Mouse (Mus musculus) MEL (cell line): ENCODE measurements around the gene Pdcd11. TPM values are rescaled to one million over a fixed set of nuclear protein-coding genes. Genes with fewer than 3 reads are reported as not detected.

Experiments
- DNase-seq: peaks from one replicate; pipeline ENCODE4 v3.0.0; 2011; ENCODE audit warnings: low read depth, low spot score
- H3K27ac ChIP-seq: 2 replicates; pipeline ENCODE4 v1.5.1; 2012; ENCODE audit warnings: low read depth, mild to moderate bottlenecking, control low read depth, low read length, moderate library complexity; ENCODE audit not compliant: control insufficient read depth
- H3K27me3 ChIP-seq, 2 experiments: fragments of 150-350 bp in 1 of 2; sonication (generic) in 1 of 2; 2 replicates each; pipeline ENCODE4 v1.6.1; 2012; ENCODE audit warnings: low read length in 2 of 2, mild to moderate bottlenecking in 2 of 2, improper control_type of control experiment in 1 of 2, moderate library complexity in 1 of 2; ENCODE audit not compliant: insufficient read depth in 2 of 2, control insufficient read depth in 1 of 2
- H3K36me3 ChIP-seq, 2 experiments: 2 replicates each; pipeline ENCODE4 v1.6.1; 2012 to 2014; ENCODE audit warnings: low read length in 2 of 2, improper control_type of control experiment in 1 of 2, inconsistent platforms in 1 of 2, mild to moderate bottlenecking in 1 of 2; ENCODE audit not compliant: insufficient read depth in 2 of 2, control insufficient read depth in 1 of 2
- H3K4me1 ChIP-seq, 2 experiments: fragments of 150-350 bp in 1 of 2; sonication (generic) in 1 of 2; 2 replicates each; pipeline ENCODE4 v1.6.1; 2012; ENCODE audit warnings: low read length in 2 of 2, improper control_type of control experiment in 1 of 2, mild to moderate bottlenecking in 1 of 2; ENCODE audit not compliant: insufficient read depth in 2 of 2, control insufficient read depth in 1 of 2
- H3K4me3 ChIP-seq, 2 experiments: fragments of 150-350 bp in 1 of 2; sonication (generic) in 1 of 2; 2 replicates each; pipeline ENCODE4 v1.5.1; 2012; ENCODE audit warnings: low read depth in 2 of 2, low read length in 2 of 2, mild to moderate bottlenecking in 2 of 2, moderate library complexity in 2 of 2, control low read depth in 1 of 2, improper control_type of control experiment in 1 of 2; ENCODE audit not compliant: control insufficient read depth in 1 of 2, insufficient read depth in 1 of 2
- H3K79me2 ChIP-seq: 2 replicates; pipeline ENCODE4 v1.6.1; 2012; ENCODE audit warnings: mild to moderate bottlenecking, low read length, moderate library complexity; ENCODE audit not compliant: control insufficient read depth, poor library complexity, insufficient read depth
- H3K9ac ChIP-seq: 2 replicates; pipeline ENCODE4 v1.6.1; 2012; ENCODE audit warnings: low read depth, mild to moderate bottlenecking, control low read depth, low read length, moderate library complexity; ENCODE audit not compliant: control insufficient read depth, poor library complexity, severe bottlenecking
- H3K9me3 ChIP-seq: fragments of 150-350 bp; sonication (generic); replicated peaks from 2 replicates; pipeline ENCODE4 v1.6.1; 2012; ENCODE audit warnings: mild to moderate bottlenecking, low read length, improper control_type of control experiment, moderate library complexity; ENCODE audit not compliant: insufficient read depth
- BHLHE40 ChIP-seq: IDR thresholded peaks from 2 replicates; pipeline ENCODE4 v1.6.1; 2012; ENCODE audit warnings: low read depth, mild to moderate bottlenecking, inconsistent platforms, low read length, improper control_type of control experiment, borderline replicate concordance
- CHD1 ChIP-seq: IDR thresholded peaks from 2 replicates; pipeline ENCODE4 v1.6.1; 2012; ENCODE audit warnings: low read depth, mild to moderate bottlenecking, inconsistent platforms, low read length, improper control_type of control experiment
- CHD2 ChIP-seq: IDR thresholded peaks from 2 replicates; pipeline ENCODE4 v1.6.1; 2011; ENCODE audit warnings: low read length, improper control_type of control experiment
- CTCF ChIP-seq, 3 experiments: IDR thresholded peaks in 2 of 3; conservative IDR thresholded peaks in 1 of 3; 2 replicates each; pipeline ENCODE4 v1.5.1; 2011 to 2012; ENCODE audit warnings: low read length in 3 of 3, low read depth in 2 of 3, mild to moderate bottlenecking in 2 of 3, improper control_type of control experiment in 1 of 3, inconsistent platforms in 1 of 3, mixed read lengths in 1 of 3, moderate library complexity in 1 of 3; ENCODE audit not compliant: control insufficient read depth in 1 of 3, insufficient read depth in 1 of 3, poor library complexity in 1 of 3, severe bottlenecking in 1 of 3
- E2F4 ChIP-seq: IDR thresholded peaks from 2 replicates; pipeline ENCODE4 v1.6.1; 2011; ENCODE audit warnings: low read depth, low read length, improper control_type of control experiment, borderline replicate concordance
- ELF1 ChIP-seq: IDR thresholded peaks from 2 replicates; pipeline ENCODE4 v1.6.1; 2014; ENCODE audit warnings: low read depth, mild to moderate bottlenecking, inconsistent platforms, low read length, improper control_type of control experiment, moderate library complexity
- EP300 ChIP-seq, 2 experiments: IDR thresholded peaks; 2 replicates each; pipeline ENCODE4 v1.6.1; 2011; ENCODE audit warnings: improper control_type of control experiment in 2 of 2, low read length in 2 of 2, low read depth in 1 of 2, mild to moderate bottlenecking in 1 of 2
- ETS1 ChIP-seq: IDR thresholded peaks from 2 replicates; pipeline ENCODE4 v1.6.1; 2012; ENCODE audit warnings: low read depth, mild to moderate bottlenecking, inconsistent platforms, low read length, improper control_type of control experiment, moderate library complexity
- GABPA ChIP-seq: IDR thresholded peaks from 2 replicates; pipeline ENCODE4 v1.6.1; 2012; ENCODE audit warnings: low read depth, mild to moderate bottlenecking, inconsistent platforms, low read length, improper control_type of control experiment, moderate library complexity
- GATA1 ChIP-seq: IDR thresholded peaks from 2 replicates; pipeline ENCODE4 v1.6.1; 2011; ENCODE audit warnings: low read depth, low read length, improper control_type of control experiment
- HCFC1 ChIP-seq: IDR thresholded peaks from 2 replicates; pipeline ENCODE4 v1.6.1; 2012; ENCODE audit warnings: low read depth, mild to moderate bottlenecking, inconsistent platforms, low read length, improper control_type of control experiment, moderate library complexity
- JUND ChIP-seq: IDR thresholded peaks from 2 replicates; pipeline ENCODE4 v1.6.1; 2011; ENCODE audit warnings: low read depth, mild to moderate bottlenecking, improper control_type of control experiment, low read length
- MAFK ChIP-seq: IDR thresholded peaks from 2 replicates; pipeline ENCODE4 v1.6.1; 2011; ENCODE audit warnings: low read depth, mild to moderate bottlenecking, low read length, improper control_type of control experiment, borderline replicate concordance
- MAX ChIP-seq: IDR thresholded peaks from 2 replicates; pipeline ENCODE4 v1.6.1; 2011; ENCODE audit warnings: low read length, improper control_type of control experiment
- MAZ ChIP-seq: IDR thresholded peaks from 2 replicates; pipeline ENCODE4 v1.6.1; 2012; ENCODE audit warnings: low read depth, mild to moderate bottlenecking, inconsistent platforms, low read length, improper control_type of control experiment
- MEF2A ChIP-seq: IDR thresholded peaks from 2 replicates; pipeline ENCODE4 v1.6.1; 2014; ENCODE audit warnings: low read depth, mild to moderate bottlenecking, inconsistent platforms, low read length, improper control_type of control experiment; ENCODE audit not compliant: poor library complexity, insufficient replicate concordance, severe bottlenecking; ENCODE audit errors: extremely low read depth
- MYB ChIP-seq: IDR thresholded peaks from 2 replicates; pipeline ENCODE4 v1.6.1; 2011; ENCODE audit warnings: mild to moderate bottlenecking, low read depth, low read length, improper control_type of control experiment
- NELFE ChIP-seq: IDR thresholded peaks from 2 replicates; pipeline ENCODE4 v1.6.1; 2011; ENCODE audit warnings: low read depth, low read length, improper control_type of control experiment
- POLR2A ChIP-seq, 2 experiments: IDR thresholded peaks; 2 replicates each; pipeline ENCODE4 v1.6.1; 2011 to 2012; ENCODE audit warnings: low read length in 2 of 2, mild to moderate bottlenecking in 2 of 2, control low read depth in 1 of 2, improper control_type of control experiment in 1 of 2, low read depth in 1 of 2, moderate library complexity in 1 of 2; ENCODE audit not compliant: control insufficient read depth in 1 of 2, insufficient read depth in 1 of 2, poor library complexity in 1 of 2
- POLR2AphosphoS2 ChIP-seq: IDR thresholded peaks from 2 replicates; pipeline ENCODE4 v1.6.1; 2011; ENCODE audit warnings: low read length, improper control_type of control experiment
- POLR2AphosphoS5 ChIP-seq: IDR thresholded peaks from 2 replicates; pipeline ENCODE4 v1.6.1; 2012; ENCODE audit warnings: low read depth, borderline replicate concordance, mild to moderate bottlenecking, inconsistent platforms, low read length, moderate library complexity, mixed read lengths
- RAD21 ChIP-seq: IDR thresholded peaks from 2 replicates; pipeline ENCODE4 v1.6.1; 2011; ENCODE audit warnings: mild to moderate bottlenecking, low read depth, low read length, improper control_type of control experiment
- SIN3A ChIP-seq: IDR thresholded peaks from 2 replicates; pipeline ENCODE4 v1.6.1; 2012; ENCODE audit warnings: low read length, improper control_type of control experiment, inconsistent platforms
- SMC3 ChIP-seq: IDR thresholded peaks from 2 replicates; pipeline ENCODE4 v1.6.1; 2011; ENCODE audit warnings: low read depth, low read length, improper control_type of control experiment
- TAL1 ChIP-seq: IDR thresholded peaks from 2 replicates; pipeline ENCODE4 v1.6.1; 2012; ENCODE audit warnings: mild to moderate bottlenecking, inconsistent platforms, low read length, moderate library complexity, mixed read lengths
- TBP ChIP-seq: IDR thresholded peaks from 2 replicates; pipeline ENCODE4 v1.8.0; 2011; ENCODE audit warnings: low read depth, low read length, improper control_type of control experiment
- TCF12 ChIP-seq: IDR thresholded peaks from 2 replicates; pipeline ENCODE4 v1.6.1; 2014; ENCODE audit warnings: low read depth, mild to moderate bottlenecking, inconsistent platforms, low read length, improper control_type of control experiment, moderate library complexity
- UBTF ChIP-seq: IDR thresholded peaks from 2 replicates; pipeline ENCODE4 v1.6.1; 2012; ENCODE audit warnings: low read depth, mild to moderate bottlenecking, inconsistent platforms, low read length, improper control_type of control experiment, moderate library complexity, borderline replicate concordance; ENCODE audit not compliant: insufficient read depth
- USF1 ChIP-seq: IDR thresholded peaks from 2 replicates; pipeline ENCODE4 v1.6.1; 2014; ENCODE audit warnings: low read depth, mild to moderate bottlenecking, inconsistent platforms, low read length, improper control_type of control experiment, moderate library complexity
- ZC3H11A ChIP-seq: IDR thresholded peaks from 2 replicates; pipeline ENCODE4 v1.6.1; 2012; ENCODE audit warnings: low read depth, mild to moderate bottlenecking, inconsistent platforms, low read length, improper control_type of control experiment
- ZMIZ1 ChIP-seq: IDR thresholded peaks from 2 replicates; pipeline ENCODE4 v1.6.1; 2012; ENCODE audit warnings: low read depth, mild to moderate bottlenecking, inconsistent platforms, low read length, improper control_type of control experiment, moderate library complexity
- ZNF384 ChIP-seq: IDR thresholded peaks from 2 replicates; pipeline ENCODE4 v1.6.1; 2012; ENCODE audit warnings: low read depth, mild to moderate bottlenecking, inconsistent platforms, low read length, improper control_type of control experiment
- polyA plus RNA-seq, 2 experiments: library from polyadenylated mRNA; stranded (reverse) in 1 of 2; unstranded in 1 of 2; fragments of >175 nt in 1 of 2; fragments of >200 nt in 1 of 2; gene quantifications; 2 replicates each; pipeline versions ENCODE4 v1.2.1 to v1.2.4; 2012; ENCODE audit warnings: low replicate concordance in 2 of 2, low read depth in 1 of 2; ENCODE audit not compliant: insufficient read length in 2 of 2, insufficient read depth in 1 of 2, missing spikeins in 1 of 2
- total RNA-seq: library from RNA; depleted of rRNA; stranded (reverse); fragments of 300-350 nt; gene quantifications from 2 replicates; pipeline ENCODE4 v1.2.3, GENCODE M21; 2012

Pdcd11 gene
- total and polyA plus RNA-seq, 3 experiments: 79.6 to 107 (median 81.8) TPM

- no peak; a peak in 1 of 4 replicates for TF ChIP-seq EP300 (IDR thresholded peaks at IDR 0.05; ENCODE audit: low read depth in 1 of 2, low read length in 2 of 2)
- TF ChIP-seq BHLHE40: no peak
- no peak for TF ChIP-seq MEF2A
- TF ChIP-seq POLR2AphosphoS2: no peak
- TF ChIP-seq ZNF384: no peak
- TF ChIP-seq POLR2AphosphoS5: no peak
- TF ChIP-seq MAFK: no peak
- no peak for TF ChIP-seq MYB
- peak; percentile 9; the same call in 1 of the 2 replicates for TF ChIP-seq MAX
- TF ChIP-seq ETS1: peak; percentile 80; the same call in 1 of the 2 replicates
- TF ChIP-seq JUND: no peak
- TF ChIP-seq TAL1: no peak
- TF ChIP-seq NELFE: no peak
- TF ChIP-seq GATA1: no peak
- TF ChIP-seq HCFC1: peak; percentile 11; the same call in 1 of the 2 replicates
- no peak for TF ChIP-seq USF1
- 0 out of 2 replicates have a peak, but pooled peaks have one; percentile 22 for TF ChIP-seq MAZ
- no peak for TF ChIP-seq GABPA
- TF ChIP-seq, all 39 proteins: peak for 10
These were observed 77.1 kb downstream of the Pdcd11 start (continued) for GRCm38 (mm10) chr19:47167617-47168214.

- H3K9me3 ChIP-seq: no peaks in the 10 kb centered on the region
- H3K79me2 ChIP-seq: no peaks in the 10 kb centered on the region; the same call in 1 of the 2 replicates
- H3K9ac ChIP-seq: peak overlapping the region; percentile 66
- no peaks in the 10 kb centered on the region for H3K27me3 ChIP-seq
- peaks cover 0 to 3% of the 10 kb centered on the region in 2 experiments; a peak in 2 of 4 replicates for H3K36me3 ChIP-seq
- DNase-seq: peak; percentile 95
- H3K27ac ChIP-seq: peak overlapping the region; percentile 69
- peak overlapping the region; percentile 59 to 73 for H3K4me3 ChIP-seq
- TF ChIP-seq SIN3A (peak; percentile 54), RAD21 (peak; percentile 88), ZMIZ1 (no peak), JUND (no peak), TBP (no peak), MAX (peak; percentile 57; the same call in 1 of the 2 replicates), ZC3H11A (peak; percentile 37), ELF1 (no peak), HCFC1 (no peak; the same call in 1 of the 2 replicates), GABPA (no peak), POLR2AphosphoS5 (no peak), MAZ (no peak), ZNF384 (no peak), ETS1 (no peak), CHD2 (no peak), POLR2A (IDR thresholded peaks at IDR 0.05; ENCODE audit: control insufficient read depth in 1 of 2, insufficient read depth in 1 of 2, low read depth in 1 of 2, low read length in 2 of 2, poor library complexity in 1 of 2) (no peak), BHLHE40 (no peak), GATA1 (no peak), TCF12 (no peak), E2F4 (no peak), UBTF (no peak), MAFK (no peak), TAL1 (no peak), NELFE (no peak; the same call in 1 of the 2 replicates), CHD1 (no peak), CTCF (IDR thresholded peaks at IDR 0.05 in 2 of 3, conservative IDR thresholded peaks at IDR 0.05 in 1 of 3; ENCODE audit: control insufficient read depth in 1 of 3, insufficient read depth in 1 of 3, low read depth in 2 of 3, low read length in 3 of 3, poor library complexity in 1 of 3, severe bottlenecking in 1 of 3) (peak; percentile 61 to 98 (median 93)), SMC3 (peak; percentile 74), MEF2A (no peak), MYB (no peak)
- TF ChIP-seq, all 39 proteins: peak for 6
- H3K4me1 ChIP-seq: no peaks in the 10 kb centered on the region; a peak in 1 of 4 replicates
These were observed 77.7 kb downstream of the Pdcd11 start for GRCm38 (mm10) chr19:47168223-47168622.
